Mouse (Mus musculus) testis, adult 2 months (tissue): ENCODE data around the gene Clstn1. TPM values are rescaled to one million over a fixed set of nuclear protein-coding genes. Genes with fewer than 3 reads are reported as not detected.
A peak's percentile ranks its signal among the peaks of the same experiment; 100 is the strongest.

Source experiments
- H3K27ac ChIP-seq: fragments of 200-500 bp; 2 replicates; pipeline ENCODE4 v1.5.1; 2012; ENCODE audit warnings: low read depth, low read length; ENCODE audit not compliant: control insufficient read depth, insufficient read depth
- H3K27me3 ChIP-seq: fragments of 200-500 bp; 2 replicates; pipeline ENCODE4 v1.6.1; 2012; ENCODE audit warnings: mild to moderate bottlenecking, low read length, moderate library complexity; ENCODE audit not compliant: control insufficient read depth, insufficient read depth
- H3K36me3 ChIP-seq: fragments of 200-500 bp; 2 replicates; pipeline ENCODE4 v1.6.1; 2012; ENCODE audit warnings: mild to moderate bottlenecking, low read length; ENCODE audit not compliant: control insufficient read depth, insufficient read depth
- H3K4me1 ChIP-seq: fragments of 200-500 bp; 2 replicates; pipeline ENCODE4 v1.6.1; 2012; ENCODE audit warnings: low read length; ENCODE audit not compliant: control insufficient read depth, insufficient read depth
- H3K4me3 ChIP-seq: fragments of 200-500 bp; 2 replicates; pipeline ENCODE4 v1.5.1; 2012; ENCODE audit warnings: low read depth, mild to moderate bottlenecking, low read length, moderate library complexity, mixed read lengths; ENCODE audit not compliant: control insufficient read depth
- CTCF ChIP-seq: fragments of 200-500 bp; IDR thresholded peaks from 2 replicates; pipeline ENCODE4 v1.5.1; 2012; ENCODE audit warnings: low read depth, mild to moderate bottlenecking, inconsistent platforms, low read length, moderate library complexity; ENCODE audit not compliant: control insufficient read depth, insufficient read depth, insufficient replicate concordance
- POLR2A ChIP-seq: fragments of 200-500 bp; IDR thresholded peaks from 2 replicates; pipeline ENCODE4 v1.6.1; 2012; ENCODE audit warnings: low read depth, mild to moderate bottlenecking, inconsistent platforms, low read length, moderate library complexity; ENCODE audit not compliant: control insufficient read depth
- polyA plus RNA-seq: library from polyadenylated mRNA; depleted of rRNA; stranded (reverse); fragments of >200 nt; gene quantifications from 2 replicates; pipeline ENCODE4 v1.2.3, GENCODE M21; 2012

Gene Clstn1
- polyA plus RNA-seq, 1 experiment: 13.0 TPM

- H3K27me3 ChIP-seq: no peaks in the 10 kb centered on the region
- no peaks in the 10 kb centered on the region for H3K4me1 ChIP-seq
- H3K36me3 ChIP-seq: no peaks in the 10 kb centered on the region
- H3K27ac ChIP-seq: no peak overlapping the region
- TF ChIP-seq CTCF (no peak), POLR2A (no peak)
- no peak overlapping the region for H3K4me3 ChIP-seq
Observed at GRCm38 (mm10) chr4:149558389-149558788, 27.9 kb upstream of the Clstn1 start.

GRCm38 (mm10) chr4:149561392-149561791 is 24.9 kb upstream of the Clstn1 start:
- no peaks in the 10 kb centered on the region for H3K36me3 ChIP-seq
- H3K4me3 ChIP-seq: no peak overlapping the region
- no peak for TF ChIP-seq POLR2A
- TF ChIP-seq CTCF: no peak

GRCm38 (mm10) chr4:149561986-149562904 is 24.0 kb upstream of the Clstn1 start:
- Histone ChIP-seq H3K4me3 (no peak overlapping the region), H3K27ac (no peak overlapping the region), H3K4me1 (peaks cover 14% of the 10 kb centered on the region), H3K36me3 (no peaks in the 10 kb centered on the region), H3K27me3 (no peaks in the 10 kb centered on the region)
- TF ChIP-seq POLR2A: no peak
- no peak for TF ChIP-seq CTCF

More at GRCm38 (mm10) chr4:149561392-149561791, 24.9 kb upstream of the Clstn1 start:
- Histone ChIP-seq H3K4me1 (peaks cover 14% of the 10 kb centered on the region), H3K27me3 (no peaks in the 10 kb centered on the region), H3K27ac (no peak overlapping the region)

GRCm38 (mm10) chr4:149562905-149563347 is 23.3 kb upstream of the Clstn1 start:
- H3K27me3 ChIP-seq: no peaks in the 10 kb centered on the region
- H3K4me1 ChIP-seq: peaks cover 14% of the 10 kb centered on the region
- H3K4me3 ChIP-seq: no peak overlapping the region
- no peak for TF ChIP-seq POLR2A
- no peak for TF ChIP-seq CTCF
- H3K27ac ChIP-seq: no peak overlapping the region
- no peaks in the 10 kb centered on the region for H3K36me3 ChIP-seq

- TF ChIP-seq CTCF (no peak), POLR2A (no peak)
- H3K4me3 ChIP-seq: no peak overlapping the region
- no peaks in the 10 kb centered on the region for H3K27me3 ChIP-seq
- peaks cover 14% of the 10 kb centered on the region for H3K4me1 ChIP-seq
- 0 out of 2 replicates have a peak overlapping the region, but pooled peaks have one; percentile 5 for H3K27ac ChIP-seq
- H3K36me3 ChIP-seq: no peaks in the 10 kb centered on the region
Observed at GRCm38 (mm10) chr4:149563941-149564361, 22.3 kb upstream of the Clstn1 start.

DNA sequence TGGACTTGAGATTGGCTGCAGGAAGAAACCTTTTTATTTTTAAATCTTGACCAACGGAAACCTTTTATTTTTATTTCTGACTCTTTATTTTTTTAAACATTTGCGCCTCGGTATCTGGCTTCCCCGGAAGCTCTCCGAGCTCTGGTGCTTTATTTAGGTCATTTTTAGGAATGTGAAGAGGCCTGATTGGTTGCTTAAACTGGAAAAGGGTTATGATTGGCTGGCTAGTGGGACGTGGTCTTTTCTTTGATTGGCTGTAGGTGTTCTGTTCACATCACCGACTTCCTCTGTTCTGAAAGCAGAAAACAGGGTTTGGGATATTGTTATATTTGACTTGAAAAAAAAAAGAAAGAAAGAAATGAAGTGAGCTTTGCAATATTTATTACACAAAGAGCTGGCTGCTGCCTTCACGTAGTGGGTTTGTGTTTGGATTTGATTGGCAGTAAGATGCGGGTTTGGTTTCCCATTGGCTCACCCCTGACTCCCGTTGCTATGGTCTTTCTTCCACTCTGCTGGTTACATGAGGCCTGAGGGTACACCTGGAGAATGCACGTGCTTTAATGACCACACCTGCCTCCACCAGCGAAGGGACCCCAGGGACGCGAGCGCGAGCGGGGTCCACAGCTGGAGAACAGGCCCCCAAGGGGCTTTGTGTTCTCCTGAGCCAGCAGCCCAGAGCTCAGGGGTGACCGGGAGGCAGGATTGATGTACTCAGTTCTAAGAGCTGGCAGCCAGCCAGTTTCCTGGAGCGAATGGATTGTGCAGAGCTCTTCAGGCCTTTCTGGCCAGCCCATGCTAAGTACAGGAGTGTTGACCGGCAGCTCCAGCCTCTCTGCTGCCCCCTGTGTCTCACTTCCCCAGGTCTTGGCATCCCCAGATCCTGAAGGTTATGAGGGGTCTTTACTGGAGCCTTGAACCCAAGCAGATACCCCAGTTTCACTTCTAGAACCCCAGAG is 21.5 kb upstream of the Clstn1 start:
- peaks cover 18% of the 10 kb centered on the region for H3K4me1 ChIP-seq
- H3K4me3 ChIP-seq: no peak overlapping the region
- H3K36me3 ChIP-seq: no peaks in the 10 kb centered on the region
- H3K27ac ChIP-seq: no peak overlapping the region
- TF ChIP-seq POLR2A (no peak), CTCF (no peak)
- H3K27me3 ChIP-seq: no peaks in the 10 kb centered on the region
